Mouse (Mus musculus) adrenal gland, postnatal 25 days (tissue): ENCODE measurements around the gene Ndufb6. TPM values are rescaled to one million over a fixed set of nuclear protein-coding genes. Genes with fewer than 3 reads are reported as not detected.

Experiments
- DNase-seq: peaks from one replicate; pipeline ENCODE4 v3.0.0; 2021; ENCODE audit warnings: mixed read lengths
- long read RNA-seq: library from polyadenylated mRNA; stranded (forward); transcript quantifications from one replicate; pipeline ENCODE4 v2.0.0, GENCODE M21; 2021
- total RNA-seq: library from RNA; stranded (reverse); gene quantifications from 2 replicates; pipeline ENCODE4 v1.2.3, GENCODE M21; 2021

The Ndufb6 gene
- total RNA-seq: 177 and 194 TPM in 2 replicates
- long read RNA-seq, transcript Ndufb6-201 (4 exons, 659 nt): major isoform, 184 of 219 reads
- long read RNA-seq, partial matches to known transcripts: 31 of 219 reads
- long read RNA-seq, other reads (novel, unspliced or antisense): 2 of 219 reads

DNA sequence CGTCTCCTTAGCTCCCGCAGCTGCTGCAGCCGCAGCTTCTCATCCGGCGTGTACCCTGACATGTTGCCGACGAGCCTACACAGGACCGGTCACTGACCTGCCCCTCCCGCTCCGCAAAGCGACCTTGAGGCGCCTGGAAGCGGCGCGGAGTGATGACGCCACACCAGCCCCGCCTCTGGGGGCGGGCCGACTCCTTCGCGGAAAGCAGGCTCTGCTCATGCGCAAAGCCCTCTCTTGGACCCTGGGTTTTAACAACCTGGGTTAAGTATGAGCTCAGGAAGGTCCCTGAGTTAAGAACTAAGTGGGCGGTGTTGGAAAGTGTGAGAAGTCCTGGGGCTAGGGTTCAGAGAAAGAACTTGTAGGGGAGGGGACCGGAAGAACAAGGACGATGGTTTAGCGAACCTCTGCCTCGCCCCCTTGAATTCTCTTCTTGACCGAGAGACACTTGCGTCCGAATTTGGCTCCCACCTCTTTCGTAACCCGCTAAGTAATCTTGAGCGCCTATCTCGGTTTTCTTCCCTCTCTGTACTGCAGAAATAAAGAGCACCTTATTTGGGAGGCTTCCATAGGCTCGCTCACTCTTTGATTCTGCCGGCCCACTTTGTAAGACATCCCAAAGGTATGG, at the start of gene Ndufb6:
Gene Ndufb6 (minus strand): TSS at position 146 of the 625 bp plus-strand sequence.
- peak; percentile 98 for DNase-seq

DNA sequence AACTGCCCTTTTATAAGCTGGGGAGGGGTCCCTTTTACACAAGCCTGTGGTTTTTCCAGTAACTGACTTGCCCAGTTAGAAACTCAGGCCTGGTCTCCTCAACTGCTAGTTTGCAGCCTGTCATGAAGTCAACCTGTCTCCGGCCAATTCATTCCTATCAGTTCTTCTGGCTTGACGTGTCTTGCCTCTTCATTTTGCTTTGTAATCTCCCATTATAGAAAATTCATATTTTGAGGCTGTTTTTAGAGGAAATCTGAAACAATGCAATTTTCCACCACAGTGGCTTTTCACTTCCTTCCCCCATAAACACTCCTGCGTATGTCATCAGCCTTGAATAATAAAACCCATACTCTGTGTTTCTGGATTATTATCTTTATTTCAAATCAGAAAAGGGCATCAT, 47.9 kb upstream of the Ndufb6 start:
- DNase-seq: no peak

DNA sequence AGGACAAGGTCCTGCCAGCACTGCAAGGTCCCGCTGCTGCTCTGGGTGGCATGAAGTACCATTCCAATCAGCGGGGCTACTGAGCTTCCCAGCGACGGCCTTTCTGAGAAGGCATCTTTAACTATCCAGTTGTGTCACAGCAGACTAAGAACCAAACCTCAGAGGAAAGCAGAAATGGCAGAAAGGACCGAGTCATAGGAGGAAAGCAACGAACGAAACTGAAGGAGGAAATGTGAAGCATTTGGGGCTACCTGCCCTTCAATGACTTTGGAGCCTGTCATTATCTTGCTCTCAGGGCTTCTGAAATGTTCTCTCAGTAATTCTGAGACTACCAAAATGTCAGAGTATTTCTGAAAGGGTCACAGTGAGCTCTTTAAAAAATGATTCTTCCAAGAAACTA, 45.4 kb upstream of the Ndufb6 start:
- DNase-seq: no peak

DNA sequence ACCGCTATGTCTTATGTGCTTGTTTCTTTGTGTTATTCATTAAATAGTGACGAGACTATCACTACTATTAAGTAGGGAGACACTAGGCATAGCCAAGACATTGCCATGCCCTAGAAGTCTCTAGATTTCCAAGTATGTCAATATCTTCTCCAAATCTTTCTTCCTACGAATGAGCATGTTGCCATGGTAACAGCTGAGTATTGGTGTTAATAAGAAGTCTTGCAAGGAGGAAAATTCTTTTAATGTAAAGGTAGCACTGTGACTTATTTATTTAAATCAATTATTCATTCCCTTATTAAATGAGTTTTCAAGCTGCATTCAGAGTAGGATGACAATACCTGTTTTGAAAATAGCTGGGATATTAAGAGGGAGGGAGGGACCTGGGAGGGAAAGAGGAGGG, 38.2 kb upstream of the Ndufb6 start:
- no peak for DNase-seq

DNA sequence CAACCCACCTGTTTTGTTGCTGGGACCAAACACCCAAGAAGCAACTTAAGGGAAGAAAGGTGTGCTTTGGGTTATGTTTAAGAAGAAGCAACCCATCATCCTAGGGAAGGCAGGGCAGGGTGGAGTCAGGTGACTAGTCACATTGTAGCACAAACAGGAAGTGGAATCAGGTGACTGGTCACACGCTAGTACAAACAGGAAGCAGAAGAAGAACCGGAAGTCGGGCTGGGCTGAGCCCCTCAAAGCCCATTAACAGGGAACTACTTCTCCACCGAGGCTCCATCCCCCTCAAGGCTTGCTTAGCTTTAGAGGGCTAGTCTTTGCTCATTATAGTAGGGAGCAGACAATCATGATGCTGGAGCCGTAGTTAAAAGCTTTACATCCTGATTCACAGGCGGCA, 33.8 kb upstream of the Ndufb6 start:
- DNase-seq: no peak

DNA sequence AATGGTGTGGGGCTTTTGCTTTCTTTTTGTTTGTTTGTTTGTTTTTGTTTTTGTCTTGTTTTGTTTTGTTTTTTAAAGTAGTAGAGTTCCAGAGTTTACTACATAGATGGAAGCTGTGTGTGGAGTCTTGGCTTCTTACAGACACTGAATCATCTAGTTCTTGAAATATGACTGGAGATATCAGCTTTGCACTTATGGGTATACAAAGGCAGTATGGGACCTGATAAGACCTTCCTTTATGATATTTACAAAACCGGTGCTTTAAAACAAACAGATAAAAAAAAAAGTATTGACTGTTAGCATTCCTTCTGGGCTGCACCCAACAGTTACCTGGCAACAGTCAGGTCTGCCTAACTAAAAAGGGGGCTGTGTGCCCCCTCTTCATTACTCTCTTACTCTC, 33.0 kb upstream of the Ndufb6 start:
- no peak for DNase-seq

DNA sequence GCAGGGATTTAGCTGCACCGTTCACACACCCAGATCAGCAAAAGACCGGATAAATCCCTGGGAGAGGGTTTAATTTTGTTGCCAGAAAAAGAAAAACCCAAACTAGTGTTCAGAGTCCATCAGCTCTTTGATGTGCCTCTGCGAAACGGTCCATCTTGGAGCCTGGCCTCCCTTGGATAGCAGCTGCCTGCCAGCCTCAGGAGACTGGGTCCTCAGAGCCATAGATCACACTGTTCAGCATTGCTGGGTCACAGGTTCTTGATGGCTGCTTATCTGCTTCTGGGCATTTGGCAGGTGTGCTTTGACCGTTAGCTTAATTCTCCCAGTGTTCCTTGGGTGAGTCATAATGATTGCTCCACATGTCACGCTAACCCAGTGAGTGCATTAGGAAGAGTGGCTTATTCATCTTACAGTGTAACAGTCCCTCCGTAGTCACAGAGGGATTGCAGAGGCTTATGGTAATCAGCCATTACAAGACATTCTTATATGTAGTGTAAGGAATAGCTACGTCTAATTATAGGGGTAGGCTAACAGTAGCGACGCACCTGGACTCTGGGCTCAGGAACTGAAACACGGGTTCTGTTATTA, 31.7 kb upstream of the Ndufb6 start:
- no peak for DNase-seq

DNA sequence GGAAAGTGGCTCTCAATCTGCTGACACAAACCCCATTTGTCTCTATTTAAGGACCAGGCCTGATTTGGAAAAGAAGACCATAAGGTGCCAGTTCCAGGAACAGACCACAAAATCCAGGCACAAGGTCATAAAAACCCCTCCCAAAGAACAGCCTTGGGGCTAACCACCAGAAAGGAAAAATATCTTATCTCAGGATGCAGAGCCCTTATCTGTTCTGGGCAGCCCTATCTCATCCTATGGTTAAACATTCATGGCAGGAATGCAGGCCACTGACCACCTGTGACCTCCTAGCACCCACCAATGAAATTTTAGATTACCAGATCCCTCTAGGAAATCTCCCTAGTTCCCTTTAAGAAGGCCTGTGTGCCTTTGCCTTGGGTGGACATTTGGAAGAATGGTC, 30.5 kb upstream of the Ndufb6 start:
- DNase-seq: no peak

DNA sequence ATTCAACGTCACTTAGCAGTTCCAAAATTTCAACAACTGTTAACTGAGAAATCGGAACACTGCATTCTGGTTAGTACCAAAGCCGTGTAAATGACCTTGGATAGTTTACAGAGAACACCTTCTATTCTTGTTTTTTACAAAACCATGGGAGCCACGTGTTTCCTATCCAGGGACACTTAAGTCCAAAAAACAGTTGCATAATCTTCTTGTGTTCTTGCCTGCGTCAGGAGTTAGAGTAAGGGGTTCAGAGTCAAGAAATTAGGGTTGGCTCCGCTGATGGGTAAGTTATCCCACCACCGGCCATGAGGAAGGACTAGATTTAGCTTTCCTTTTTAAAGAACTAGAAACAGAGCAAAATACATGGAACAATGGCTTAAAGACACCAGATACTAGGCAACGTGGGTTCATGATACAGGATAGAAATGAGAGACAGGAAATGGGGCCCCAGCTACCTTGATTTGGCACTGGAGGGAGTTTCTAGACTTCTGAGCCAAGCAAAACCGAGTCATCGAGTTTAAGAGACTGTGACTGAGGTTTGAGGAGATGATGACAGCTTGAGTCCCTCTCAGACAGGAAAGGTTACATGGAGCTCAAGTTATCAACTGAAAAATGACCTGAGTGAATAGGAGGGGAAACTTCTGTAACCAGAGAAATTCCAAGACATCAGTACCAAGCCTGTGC, 23.4 kb upstream of the Ndufb6 start:
- no peak for DNase-seq

DNA sequence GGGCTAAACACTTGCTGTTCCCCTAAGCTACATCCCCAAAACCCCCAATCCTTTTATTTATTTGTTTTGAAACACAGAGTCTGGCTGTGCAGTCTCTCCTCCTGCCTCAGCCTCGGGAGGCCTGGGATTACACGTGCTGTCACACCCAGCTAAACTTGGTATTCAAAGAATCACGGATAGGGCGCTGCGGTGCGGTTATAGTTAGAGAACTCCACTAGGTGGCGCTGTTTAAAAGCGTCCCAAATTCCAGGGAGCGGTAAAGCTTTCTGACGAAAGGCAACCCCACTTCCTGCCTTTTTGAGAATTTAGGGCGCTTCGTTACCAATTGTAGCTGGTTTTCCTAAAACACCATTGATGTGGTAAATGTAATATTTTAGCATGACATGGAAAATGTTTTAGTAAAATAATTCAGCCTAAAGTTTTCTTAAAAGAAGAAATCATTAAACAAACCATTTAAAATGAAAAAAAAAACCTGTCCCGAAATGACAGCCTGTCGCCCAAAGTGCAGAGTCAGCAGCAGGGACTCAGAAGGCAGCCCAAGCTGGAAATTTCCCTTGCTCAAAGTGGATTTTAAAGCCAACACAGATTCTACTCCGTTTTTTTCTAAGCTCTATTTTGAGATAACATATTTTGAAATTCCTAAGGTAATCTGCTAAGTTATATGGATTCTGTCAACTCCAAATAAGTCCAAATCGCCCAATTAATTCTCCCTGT, 22.0 kb upstream of the Ndufb6 start:
- peak; percentile 59 for DNase-seq

DNA sequence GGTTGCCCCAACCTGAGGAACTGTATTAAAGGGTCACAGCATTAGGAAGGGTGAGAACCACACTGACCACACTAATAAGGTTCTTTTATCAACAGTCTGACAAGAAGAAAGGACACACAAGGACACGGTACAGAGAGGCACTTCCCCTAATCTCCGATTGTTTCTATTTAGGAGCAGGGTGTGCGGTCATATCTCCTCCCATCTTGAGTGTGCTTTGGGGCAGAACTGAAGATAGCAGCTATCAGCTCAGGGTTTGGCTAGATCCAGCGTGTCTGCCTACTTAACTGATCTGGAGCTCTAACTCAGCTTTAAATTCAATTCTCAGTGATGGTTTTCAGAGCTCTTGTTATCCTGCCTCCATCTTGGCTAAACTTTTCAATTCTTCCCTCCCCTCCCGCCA, 19.9 kb upstream of the Ndufb6 start:
- no peak for DNase-seq

DNA sequence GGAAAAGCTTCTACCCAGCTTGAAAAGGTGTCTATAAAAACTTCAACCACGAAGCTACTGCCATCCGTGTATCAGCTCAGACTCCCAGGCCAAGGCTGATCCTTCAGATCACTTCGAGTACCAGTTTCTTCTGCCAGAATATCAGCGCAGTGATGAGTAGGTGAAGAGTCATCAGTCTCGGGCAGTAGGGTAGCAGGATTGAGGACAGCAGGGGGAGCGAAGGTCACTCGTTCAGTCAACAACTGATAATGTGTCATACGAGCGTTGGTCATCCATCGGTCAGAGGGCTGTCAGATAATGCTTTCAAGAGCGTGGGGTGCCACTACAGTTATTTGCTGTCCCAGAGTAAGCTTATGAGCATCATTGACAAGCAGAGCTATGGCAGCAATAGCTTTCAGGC, 12.3 kb upstream of the Ndufb6 start:
- DNase-seq: peak; percentile 6

DNA sequence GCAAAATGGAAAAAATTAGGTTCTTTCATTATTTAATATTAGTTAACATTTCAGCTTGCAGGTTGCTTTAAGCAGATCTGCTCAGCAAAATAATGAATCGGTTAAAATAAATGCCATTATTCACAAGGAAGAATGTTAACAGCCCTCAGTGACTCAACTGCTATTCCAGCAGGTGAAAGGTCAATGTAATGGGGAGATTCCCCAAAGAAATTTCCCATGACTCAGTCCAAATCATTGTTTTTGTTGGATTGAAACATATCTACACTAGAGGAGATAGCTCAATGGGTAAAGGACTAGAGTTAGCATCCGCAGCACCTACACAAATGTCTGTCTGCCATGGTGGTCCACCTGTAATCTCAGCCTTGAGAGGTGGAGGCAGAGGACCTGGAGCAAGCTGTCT, 9.8 kb upstream of the Ndufb6 start:
- DNase-seq: no peak

DNA sequence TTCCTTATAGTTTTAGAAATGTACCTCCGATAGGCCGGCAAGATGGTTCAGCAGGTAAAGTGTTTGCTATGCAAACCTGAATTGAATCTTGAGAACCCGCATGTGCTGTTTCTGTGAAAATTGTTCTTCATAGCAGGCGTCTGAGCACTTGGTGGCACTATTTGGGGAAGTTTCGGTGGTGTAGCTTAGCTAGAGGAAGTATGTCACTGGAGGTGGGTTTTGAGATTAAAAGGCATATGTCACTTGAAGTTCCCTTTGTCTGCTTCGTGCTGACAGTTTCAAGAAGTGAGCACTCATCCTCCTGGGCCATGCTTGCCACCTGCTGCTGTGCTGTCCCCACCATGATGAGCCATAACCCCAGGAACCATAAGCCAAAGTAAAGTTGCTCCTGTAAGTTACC, 8.2 kb upstream of the Ndufb6 start:
- no peak for DNase-seq

DNA sequence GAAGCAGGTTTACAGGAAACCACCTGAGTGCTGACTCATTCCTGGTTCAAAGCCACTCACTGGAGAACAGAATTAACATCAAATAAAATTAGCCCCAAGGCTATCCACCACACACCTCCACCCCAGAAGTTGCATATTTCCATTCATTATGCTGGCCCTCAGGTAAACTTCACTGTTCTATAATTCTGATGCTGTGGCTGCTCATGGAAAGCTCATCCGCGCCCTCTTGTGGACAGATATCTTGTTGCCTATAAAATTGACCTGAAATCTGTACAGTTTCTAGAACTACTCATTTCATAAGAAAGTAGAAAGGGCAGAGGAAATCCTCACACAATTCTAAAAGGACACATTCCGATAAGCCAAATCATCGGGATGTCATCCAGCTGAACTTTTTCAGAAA, 6.4 kb upstream of the Ndufb6 start:
- peak; percentile 68 for DNase-seq

DNA sequence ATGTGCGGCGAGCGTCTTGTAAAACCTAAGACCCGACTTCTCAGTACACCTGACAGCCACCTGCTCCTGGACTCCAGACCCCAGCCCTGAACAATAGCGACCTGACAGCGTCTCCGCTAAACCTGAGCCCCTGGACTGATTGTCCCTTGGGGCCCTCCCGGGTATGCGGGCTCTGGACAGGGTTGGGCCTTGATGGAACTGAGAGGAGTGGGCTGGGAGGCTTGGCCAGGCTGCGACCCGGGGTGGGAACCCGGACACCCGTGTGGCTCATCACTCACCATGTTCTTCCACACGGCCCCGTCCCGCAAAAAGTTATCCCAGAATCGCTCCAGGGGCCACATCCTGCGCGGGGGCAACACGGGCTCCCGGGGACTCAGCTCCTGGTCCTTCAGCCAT, 343 bp downstream of the Ndufb6 start:
- DNase-seq: no peak

DNA sequence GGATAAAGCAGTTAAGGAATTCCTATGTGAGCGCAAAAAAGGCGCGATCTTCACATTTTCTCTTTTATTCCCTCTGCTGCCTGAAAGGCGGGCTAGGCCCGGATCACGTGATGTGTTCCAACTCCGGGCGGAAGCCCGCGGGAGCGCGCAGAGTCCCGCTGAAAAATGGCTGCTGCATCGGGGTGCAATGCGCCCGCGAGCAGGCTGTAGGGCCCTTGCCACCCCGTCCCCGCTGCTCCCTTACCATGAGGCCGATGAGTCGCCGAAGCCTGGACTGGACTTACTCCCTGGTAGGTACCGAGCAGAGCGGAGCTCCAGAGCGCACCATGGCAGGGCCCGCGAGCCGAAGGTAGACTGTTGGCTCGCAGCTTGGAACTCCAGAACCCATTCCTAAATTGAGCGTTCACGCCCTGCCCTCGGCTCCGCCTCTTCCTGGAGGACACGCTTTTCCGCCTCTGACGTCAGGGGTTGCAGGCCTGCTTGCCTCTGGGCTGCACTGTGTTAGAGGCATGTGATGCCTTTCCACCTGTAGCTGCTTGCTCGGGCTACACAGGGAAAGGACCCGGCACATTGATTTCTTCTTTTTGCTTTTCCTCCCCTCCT, 9.7 kb downstream of the Ndufb6 start, which contains the start of the genes Smim27 and Topors:
Gene Smim27 (plus strand): TSS at position 150 of the 603 bp plus-strand sequence.
Gene Topors (minus strand): TSS at position 421 of the 603 bp plus-strand sequence.
- peak; percentile 95 for DNase-seq

DNA sequence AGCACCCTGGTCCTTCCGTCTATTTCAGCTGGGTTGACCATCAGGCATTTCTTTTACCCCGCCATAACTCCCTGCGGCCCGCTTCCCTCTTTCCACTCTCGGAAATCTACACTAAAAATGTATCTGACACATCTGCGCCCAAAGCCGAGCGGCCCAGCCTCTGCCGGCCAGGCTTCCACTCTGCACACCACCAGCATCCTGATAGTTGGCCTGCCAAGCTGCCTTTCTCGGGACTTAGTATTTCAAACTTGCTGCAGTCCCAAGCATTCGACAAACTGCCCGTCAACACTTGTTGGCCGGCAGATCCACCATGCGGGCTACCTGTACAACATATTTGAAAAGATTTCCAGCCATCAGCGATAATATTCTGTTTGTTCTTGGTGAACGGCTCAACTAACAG, 10.4 kb downstream of the Ndufb6 start:
- DNase-seq: no peak

DNA sequence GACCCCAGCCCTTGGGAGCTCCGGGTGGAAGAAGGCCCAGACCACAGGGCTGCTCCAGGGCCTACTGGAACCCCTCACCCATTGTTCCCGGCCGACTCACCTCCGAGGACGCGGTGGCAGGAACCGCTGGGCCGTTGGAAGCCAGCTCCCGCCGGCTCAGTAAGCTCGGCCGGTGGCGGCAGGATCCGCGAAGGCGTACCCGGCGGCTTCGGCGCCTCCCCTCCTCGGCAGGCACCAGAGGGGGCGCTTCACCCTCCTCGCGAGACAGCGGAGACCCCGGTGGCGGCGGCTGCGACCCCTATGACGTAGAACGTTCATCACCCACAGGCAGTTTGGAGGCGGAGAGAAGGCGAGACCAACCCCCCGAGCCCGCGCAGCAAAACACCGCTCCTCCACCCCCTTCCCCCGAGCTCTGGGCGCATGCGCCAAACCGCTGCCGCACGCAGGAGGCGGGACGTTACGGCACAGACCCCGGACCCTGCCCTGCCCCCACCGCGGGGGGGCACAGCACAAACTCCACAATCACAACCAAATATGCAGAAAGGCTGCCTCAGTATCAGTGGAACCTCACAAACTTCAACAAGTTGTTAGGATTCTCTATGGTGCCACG, 10.9 kb downstream of the Ndufb6 start:
- DNase-seq: peak; percentile 95

DNA sequence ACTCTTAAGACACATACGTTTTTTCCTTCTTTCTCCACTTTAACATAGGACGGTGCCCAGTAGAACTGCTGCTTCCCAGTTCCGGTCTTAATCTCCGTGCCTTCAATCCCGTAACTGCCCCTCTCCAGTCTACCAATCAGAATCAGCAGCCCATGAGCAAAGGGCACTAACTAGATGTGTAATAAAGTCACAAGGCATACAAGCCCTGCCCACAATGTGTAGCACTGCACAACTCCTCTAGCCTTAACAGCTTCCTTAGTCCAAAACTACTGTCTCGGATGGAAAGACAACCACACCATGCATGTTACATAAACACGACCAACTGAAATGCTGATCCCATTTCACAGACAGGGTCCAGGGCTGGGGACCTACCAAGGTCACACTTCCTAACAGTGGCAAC, 11.5 kb downstream of the Ndufb6 start:
- no peak for DNase-seq

DNA sequence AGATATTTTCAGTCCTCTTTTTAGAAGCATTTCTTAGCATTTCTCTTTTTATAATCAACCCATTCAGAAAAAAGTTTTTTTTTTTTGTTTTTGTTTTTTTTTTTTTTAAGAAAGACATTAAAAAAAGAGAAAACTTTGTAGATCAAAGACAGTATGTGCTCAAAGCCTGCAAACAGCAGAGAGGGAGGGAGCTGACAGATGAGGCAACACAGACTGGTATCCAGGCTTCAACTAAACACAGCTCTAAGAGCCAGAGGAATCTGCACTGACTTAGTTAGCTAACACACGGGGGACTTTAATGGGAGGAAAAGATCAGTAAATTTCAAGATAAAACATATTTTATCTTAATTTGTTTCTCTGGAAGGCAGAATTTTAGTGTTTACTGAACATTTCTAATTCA, 14.9 kb downstream of the Ndufb6 start:
- no peak for DNase-seq
